29 mouse cellular contexts compared by ENCODE assay signal in the genomic region with DNA sequence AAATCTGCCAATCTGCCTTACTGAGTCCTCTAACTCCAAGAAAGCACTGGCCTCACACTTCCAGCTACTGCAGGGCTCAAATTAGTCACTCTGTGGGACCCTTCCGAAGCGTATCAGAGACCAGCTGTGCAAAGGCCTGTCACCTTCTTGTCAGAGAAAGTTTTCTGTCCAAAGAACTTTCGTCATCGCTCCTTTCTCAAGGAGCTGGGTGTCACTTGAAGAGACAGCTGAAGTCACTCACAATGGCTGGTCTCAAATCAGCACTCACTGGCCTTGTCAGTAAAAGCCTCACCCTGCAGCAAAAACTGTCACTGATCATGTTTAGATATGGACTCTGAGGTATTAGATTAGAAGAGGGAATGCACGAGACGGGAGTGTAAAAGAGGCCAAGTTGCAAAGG.
DNase-seq lines count a peak whose midpoint lies in the region; ATAC-seq and TF ChIP-seq lines count a peak whose summit lies in the region.
"Had no signal": no experiment of that assay in that cellular context is flagged by ENCODE, and none has a peak within 500 bp of the region (broad histone marks: within the 10 kb centered on the region; RNA-seq: fewer than 3 reads in every experiment).

No protein-coding gene starts in this region.

- peaks cover 6% of the 10 kb centered on the region; the same call in 1 of the 2 replicates for H3K4me1 ChIP-seq in heart, embryonic 10.5 days
- H3K4me1 ChIP-seq in heart, postnatal 0 days (ENCODE audit: control insufficient read depth, insufficient read depth) = no peaks in the 10 kb centered on the region
- H3K4me1 ChIP-seq: embryonic facial prominence, embryonic 12.5 days; hindbrain, embryonic 12.5 days; intestine, embryonic 15.5 days; limb, embryonic 12.5 days; liver, embryonic 15.5 days; midbrain, embryonic 12.5 days; neural tube, embryonic 12.5 days had no signal

- H3K9ac ChIP-seq in heart, postnatal 0 days (replicated peaks; ENCODE audit: low read depth, low read length) = no peak overlapping the region
- H3K9ac ChIP-seq: embryonic facial prominence, embryonic 12.5 days; hindbrain, embryonic 12.5 days; intestine, embryonic 15.5 days; limb, embryonic 12.5 days; liver, embryonic 15.5 days; midbrain, embryonic 12.5 days; neural tube, embryonic 12.5 days had no signal

- H3K27me3 ChIP-seq in heart, embryonic 10.5 days (ENCODE audit: insufficient read depth, poor library complexity, severe bottlenecking) = no peaks in the 10 kb centered on the region
- no peaks in the 10 kb centered on the region for H3K27me3 ChIP-seq in heart, postnatal 0 days (ENCODE audit: control insufficient read depth, insufficient read depth, low read length)
- H3K27me3 ChIP-seq: hindbrain, embryonic 12.5 days; intestine, embryonic 15.5 days; limb, embryonic 12.5 days; liver, embryonic 15.5 days; midbrain, embryonic 12.5 days; neural tube, embryonic 12.5 days had no signal

- H3K27ac ChIP-seq in heart, embryonic 10.5 days = no peak overlapping the region
- no peak overlapping the region for H3K27ac ChIP-seq in heart, postnatal 0 days (ENCODE audit: low read depth)
- H3K27ac ChIP-seq: embryonic facial prominence, embryonic 12.5 days; hindbrain, embryonic 12.5 days; hindbrain, postnatal 0 days; intestine, embryonic 15.5 days; layer of hippocampus, adult 2 months; left cerebral cortex, adult 2 months; limb, embryonic 12.5 days; liver, embryonic 15.5 days; midbrain, embryonic 12.5 days; neural tube, embryonic 12.5 days had no signal

- WGBS in heart, embryonic 10.5 days = 31% methylated on average over 6 of the region's 6 CpGs
- WGBS in heart, postnatal 0 days = 36% methylated on average over 6 of the region's 6 CpGs

- TF ChIP-seq EP300 in heart, postnatal 0 days (IDR thresholded peaks at IDR 0.05; ENCODE audit: low read depth) = no peak

- peak; percentile 11 for DNase-seq in heart, adult 8-10 months (ENCODE audit: low spot score)
- no peak for DNase-seq in heart, embryonic 10.5 days (ENCODE audit: low spot score)
- DNase-seq in lung, postnatal 10 days = peak; percentile 27
- no peak for DNase-seq in lung, postnatal 25 days (ENCODE audit: low spot score)
- DNase-seq in heart, postnatal 0 days (ENCODE audit: low spot score) = peak; percentile 12
- no peak for DNase-seq in urinary bladder, postnatal 10 days (ENCODE audit: low spot score)
- DNase-seq: adrenal gland, postnatal 14 days; cerebellum, adult 11-12 months; cerebellum, adult 9-11 months; embryo, embryonic 11 days; gastrocnemius, postnatal 14 days; kidney, adult 2 months; kidney, postnatal 36 days; right cerebral cortex, postnatal 25 days; thymus, postnatal 14 days had no signal

- H3K4me3 ChIP-seq in heart, embryonic 10.5 days = no peak overlapping the region
- no peak overlapping the region for H3K4me3 ChIP-seq in heart, postnatal 0 days (ENCODE audit: low read depth, low read length)
- H3K4me3 ChIP-seq: embryonic facial prominence, embryonic 12.5 days; hindbrain, embryonic 12.5 days; intestine, embryonic 15.5 days; layer of hippocampus, adult 2 months; left cerebral cortex, adult 2 months; limb, embryonic 12.5 days; liver, embryonic 15.5 days; midbrain, embryonic 12.5 days; myocyte; neural tube, embryonic 12.5 days had no signal

- no peaks in the 10 kb centered on the region for H3K9me3 ChIP-seq in heart, embryonic 10.5 days
- H3K9me3 ChIP-seq in heart, postnatal 0 days (replicated peaks; ENCODE audit: control insufficient read depth, low read length) = no peaks in the 10 kb centered on the region
- H3K9me3 ChIP-seq: embryonic facial prominence, embryonic 12.5 days; intestine, embryonic 15.5 days; liver, embryonic 15.5 days; midbrain, embryonic 12.5 days had no signal

- no peak overlapping the region for H3K4me2 ChIP-seq in heart, postnatal 0 days (ENCODE audit: low read depth, low read length)
- H3K4me2 ChIP-seq: embryonic facial prominence, embryonic 12.5 days; hindbrain, embryonic 12.5 days; intestine, embryonic 15.5 days; limb, embryonic 12.5 days; liver, embryonic 15.5 days; midbrain, embryonic 12.5 days; neural tube, embryonic 12.5 days had no signal

- H3K36me3 ChIP-seq in heart, embryonic 10.5 days = no peaks in the 10 kb centered on the region
- no peaks in the 10 kb centered on the region for H3K36me3 ChIP-seq in heart, postnatal 0 days (replicated peaks; ENCODE audit: control insufficient read depth, insufficient read depth, low read length)
- H3K36me3 ChIP-seq: embryonic facial prominence, embryonic 12.5 days; hindbrain, embryonic 12.5 days; intestine, embryonic 15.5 days; limb, embryonic 12.5 days; liver, embryonic 15.5 days; midbrain, embryonic 12.5 days; neural tube, embryonic 12.5 days had no signal

- TF ChIP-seq CTCF in heart, postnatal 0 days (IDR thresholded peaks at IDR 0.05; ENCODE audit: low read depth) = no peak

- no peak for ATAC-seq in heart, postnatal 0 days (ENCODE audit: insufficient read depth, low read depth)
- ATAC-seq in megakaryocyte-erythroid progenitor cell, adult 5-6 weeks (replicated peaks; ENCODE audit: low FRiP score, low TSS enrichment, poor library complexity, severe bottlenecking) = no peak
- ATAC-seq: forebrain, embryonic 14.5 days; hindbrain, postnatal 0 days; intestine, embryonic 15.5 days; Patski had no signal

Comparison
In these comparisons a context has a peak if more than half of its experiments do, and no peak if none do; other contexts are left out.
1. DNase-seq: peak in heart, adult 8-10 months (single experiment), lung, postnatal 10 days (single experiment) and heart, postnatal 0 days (single experiment); none in heart, embryonic 10.5 days (single experiment), lung, postnatal 25 days (single experiment) and urinary bladder, postnatal 10 days (single experiment).